Mouse (Mus musculus): ENCODE measurements at regions not wholly inside any gene's neighbourhood (a gene's known extent, or its start where the extent isn't known, plus 50 kb on each side); places are given as distances from the start of the nearest gene placed in this dataset.

- Histone ChIP-seq H3K4me1 (replicated peaks; ENCODE audit: control insufficient read depth, insufficient read depth, low read length) (peaks cover 8% of the 10 kb centered on the region; the same call in 1 of the 2 replicates), H3K9ac (ENCODE audit: low read depth, low read length) (no peak overlapping the region), H3K4me3 (ENCODE audit: low read depth, low read length) (no peak overlapping the region), H3K36me3 (ENCODE audit: control insufficient read depth, insufficient read depth, low read length) (no peaks in the 10 kb centered on the region), H3K4me2 (replicated peaks; ENCODE audit: low read depth, low read length) (no peak overlapping the region), H3K27me3 (ENCODE audit: control insufficient read depth, insufficient read depth, low read length) (no peaks in the 10 kb centered on the region), H3K27ac (ENCODE audit: low read depth, low read length) (no peak overlapping the region), H3K9me3 (ENCODE audit: control insufficient read depth, low read length) (no peaks in the 10 kb centered on the region)
- ATAC-seq (ENCODE audit: low FRiP score) (no peak), DNase-seq (ENCODE audit: low spot score) (no peak)
- 90% methylated on average over 2 of the region's 2 CpGs for WGBS
Measured at GRCm38 (mm10) chr7:83197490-83197889, 330.4 kb downstream of the Mex3b start.

GRCm38 (mm10) chr7:83201126-83201686 is 334.1 kb downstream of the Mex3b start:
- Histone ChIP-seq H3K27ac (ENCODE audit: low read depth, low read length) (peak overlapping the region; percentile 76), H3K27me3 (ENCODE audit: control insufficient read depth, insufficient read depth, low read length) (no peaks in the 10 kb centered on the region), H3K9ac (ENCODE audit: low read depth, low read length) (peak overlapping the region; percentile 46), H3K36me3 (ENCODE audit: control insufficient read depth, insufficient read depth, low read length) (no peaks in the 10 kb centered on the region), H3K4me3 (ENCODE audit: low read depth, low read length) (no peak overlapping the region), H3K4me2 (replicated peaks; ENCODE audit: low read depth, low read length) (0 out of 2 replicates have a peak overlapping the region, but pooled peaks have one; percentile 2), H3K4me1 (replicated peaks; ENCODE audit: control insufficient read depth, insufficient read depth, low read length) (peaks cover 13% of the 10 kb centered on the region), H3K9me3 (ENCODE audit: control insufficient read depth, low read length) (no peaks in the 10 kb centered on the region)
- DNase-seq (ENCODE audit: low spot score): peak; percentile 39
- WGBS: 43% methylated on average over 7 of the region's 7 CpGs
- peak; percentile 65 for ATAC-seq (ENCODE audit: low FRiP score)

GRCm38 (mm10) chr7:83201768-83202493 is 334.8 kb downstream of the Mex3b start:
- peak overlapping the region; percentile 46 for H3K9ac ChIP-seq (ENCODE audit: low read depth, low read length)
- H3K4me1 ChIP-seq (replicated peaks; ENCODE audit: control insufficient read depth, insufficient read depth, low read length): peaks cover 13% of the 10 kb centered on the region
- 23% methylated on average over 11 of the region's 11 CpGs for WGBS
- peak overlapping the region; percentile 32; the same call in 1 of the 2 replicates for H3K4me2 ChIP-seq (replicated peaks; ENCODE audit: low read depth, low read length)
- DNase-seq (ENCODE audit: low spot score): peak; percentile 76
- no peaks in the 10 kb centered on the region for H3K9me3 ChIP-seq (ENCODE audit: control insufficient read depth, low read length)
- no peaks in the 10 kb centered on the region for H3K36me3 ChIP-seq (ENCODE audit: control insufficient read depth, insufficient read depth, low read length)
- H3K4me3 ChIP-seq (ENCODE audit: low read depth, low read length): no peak overlapping the region
- peak; percentile 73 for ATAC-seq (ENCODE audit: low FRiP score)
- H3K27me3 ChIP-seq (ENCODE audit: control insufficient read depth, insufficient read depth, low read length): no peaks in the 10 kb centered on the region
- peak overlapping the region; percentile 76 for H3K27ac ChIP-seq (ENCODE audit: low read depth, low read length)

GRCm38 (mm10) chr7:83203311-83204012 is 336.3 kb downstream of the Mex3b start:
- 72% methylated on average over 10 of the region's 10 CpGs for WGBS
- Histone ChIP-seq H3K27ac (ENCODE audit: low read depth, low read length) (no peak overlapping the region), H3K4me3 (ENCODE audit: low read depth, low read length) (no peak overlapping the region), H3K36me3 (ENCODE audit: control insufficient read depth, insufficient read depth, low read length) (no peaks in the 10 kb centered on the region), H3K9me3 (ENCODE audit: control insufficient read depth, low read length) (no peaks in the 10 kb centered on the region), H3K4me2 (replicated peaks; ENCODE audit: low read depth, low read length) (no peak overlapping the region), H3K9ac (ENCODE audit: low read depth, low read length) (no peak overlapping the region), H3K27me3 (ENCODE audit: control insufficient read depth, insufficient read depth, low read length) (no peaks in the 10 kb centered on the region), H3K4me1 (replicated peaks; ENCODE audit: control insufficient read depth, insufficient read depth, low read length) (peaks cover 13% of the 10 kb centered on the region)
- peak; percentile 3 for DNase-seq (ENCODE audit: low spot score)
- ATAC-seq (ENCODE audit: low FRiP score): no peak

- DNase-seq (ENCODE audit: low spot score) (peak; percentile 68), ATAC-seq (ENCODE audit: low FRiP score) (peak; percentile 70)
- Histone ChIP-seq H3K27me3 (ENCODE audit: control insufficient read depth, insufficient read depth, low read length) (no peaks in the 10 kb centered on the region), H3K9ac (ENCODE audit: low read depth, low read length) (no peak overlapping the region), H3K36me3 (ENCODE audit: control insufficient read depth, insufficient read depth, low read length) (no peaks in the 10 kb centered on the region), H3K9me3 (ENCODE audit: control insufficient read depth, low read length) (no peaks in the 10 kb centered on the region), H3K4me3 (ENCODE audit: low read depth, low read length) (no peak overlapping the region), H3K4me2 (replicated peaks; ENCODE audit: low read depth, low read length) (no peak overlapping the region), H3K4me1 (replicated peaks; ENCODE audit: control insufficient read depth, insufficient read depth, low read length) (peaks cover 13% of the 10 kb centered on the region), H3K27ac (ENCODE audit: low read depth, low read length) (no peak overlapping the region)
- 15% methylated on average over 4 of the region's 4 CpGs for WGBS
Measured at GRCm38 (mm10) chr7:83204013-83204365, 336.9 kb downstream of the Mex3b start.

- H3K9ac ChIP-seq (ENCODE audit: low read depth, low read length): no peak overlapping the region
- no peak for ATAC-seq (ENCODE audit: low FRiP score)
- peak overlapping the region; percentile 51 for H3K27ac ChIP-seq (ENCODE audit: low read depth, low read length)
- peaks cover 13% of the 10 kb centered on the region for H3K4me1 ChIP-seq (replicated peaks; ENCODE audit: control insufficient read depth, insufficient read depth, low read length)
- no peak overlapping the region for H3K4me3 ChIP-seq (ENCODE audit: low read depth, low read length)
- 47% methylated on average over 8 of the region's 8 CpGs for WGBS
- DNase-seq (ENCODE audit: low spot score): no peak
- no peaks in the 10 kb centered on the region for H3K9me3 ChIP-seq (ENCODE audit: control insufficient read depth, low read length)
- no peaks in the 10 kb centered on the region for H3K36me3 ChIP-seq (ENCODE audit: control insufficient read depth, insufficient read depth, low read length)
- no peak overlapping the region for H3K4me2 ChIP-seq (replicated peaks; ENCODE audit: low read depth, low read length)
- no peaks in the 10 kb centered on the region for H3K27me3 ChIP-seq (ENCODE audit: control insufficient read depth, insufficient read depth, low read length)
Measured at GRCm38 (mm10) chr7:83204701-83205100, 337.6 kb downstream of the Mex3b start.

- 27% methylated on average over 2 of the region's 2 CpGs for WGBS
- no peak overlapping the region for H3K9ac ChIP-seq (ENCODE audit: low read depth, low read length)
- H3K36me3 ChIP-seq (ENCODE audit: control insufficient read depth, insufficient read depth, low read length): no peaks in the 10 kb centered on the region
- no peak for ATAC-seq (ENCODE audit: low FRiP score)
- no peak for DNase-seq (ENCODE audit: low spot score)
- H3K27ac ChIP-seq (ENCODE audit: low read depth, low read length): no peak overlapping the region
- no peak overlapping the region for H3K4me2 ChIP-seq (replicated peaks; ENCODE audit: low read depth, low read length)
- no peak overlapping the region for H3K4me3 ChIP-seq (ENCODE audit: low read depth, low read length)
- H3K9me3 ChIP-seq (ENCODE audit: control insufficient read depth, low read length): no peaks in the 10 kb centered on the region
- no peaks in the 10 kb centered on the region for H3K27me3 ChIP-seq (ENCODE audit: control insufficient read depth, insufficient read depth, low read length)
- peaks cover 7% of the 10 kb centered on the region for H3K4me1 ChIP-seq (replicated peaks; ENCODE audit: control insufficient read depth, insufficient read depth, low read length)
Measured at GRCm38 (mm10) chr7:83206999-83207398, 339.9 kb downstream of the Mex3b start.

GRCm38 (mm10) chr7:83211611-83212010 is 344.5 kb downstream of the Mex3b start:
- WGBS: 93% methylated on average over 6 of the region's 6 CpGs
- no peak for DNase-seq (ENCODE audit: low spot score)
- H3K9ac ChIP-seq (ENCODE audit: low read depth, low read length): no peak overlapping the region
- no peak for ATAC-seq (ENCODE audit: low FRiP score)
- H3K36me3 ChIP-seq (ENCODE audit: control insufficient read depth, insufficient read depth, low read length): no peaks in the 10 kb centered on the region
- no peak overlapping the region for H3K27ac ChIP-seq (ENCODE audit: low read depth, low read length)
- H3K4me2 ChIP-seq (replicated peaks; ENCODE audit: low read depth, low read length): no peak overlapping the region
- H3K4me1 ChIP-seq (replicated peaks; ENCODE audit: control insufficient read depth, insufficient read depth, low read length): no peaks in the 10 kb centered on the region
- no peak overlapping the region for H3K4me3 ChIP-seq (ENCODE audit: low read depth, low read length)
- H3K27me3 ChIP-seq (ENCODE audit: control insufficient read depth, insufficient read depth, low read length): no peaks in the 10 kb centered on the region
- H3K9me3 ChIP-seq (ENCODE audit: control insufficient read depth, low read length): no peaks in the 10 kb centered on the region
